Mouse (Mus musculus): ENCODE results near the gene Rnf151.
A peak's percentile ranks its signal among the peaks of the same experiment; 100 is the strongest.
"Not testable (repeated sequence)": the region's sequence is repeated elsewhere in the genome, so short reads cannot be mapped to it uniquely, and the experiment has no call there.

Rnf151 gene

DNA sequence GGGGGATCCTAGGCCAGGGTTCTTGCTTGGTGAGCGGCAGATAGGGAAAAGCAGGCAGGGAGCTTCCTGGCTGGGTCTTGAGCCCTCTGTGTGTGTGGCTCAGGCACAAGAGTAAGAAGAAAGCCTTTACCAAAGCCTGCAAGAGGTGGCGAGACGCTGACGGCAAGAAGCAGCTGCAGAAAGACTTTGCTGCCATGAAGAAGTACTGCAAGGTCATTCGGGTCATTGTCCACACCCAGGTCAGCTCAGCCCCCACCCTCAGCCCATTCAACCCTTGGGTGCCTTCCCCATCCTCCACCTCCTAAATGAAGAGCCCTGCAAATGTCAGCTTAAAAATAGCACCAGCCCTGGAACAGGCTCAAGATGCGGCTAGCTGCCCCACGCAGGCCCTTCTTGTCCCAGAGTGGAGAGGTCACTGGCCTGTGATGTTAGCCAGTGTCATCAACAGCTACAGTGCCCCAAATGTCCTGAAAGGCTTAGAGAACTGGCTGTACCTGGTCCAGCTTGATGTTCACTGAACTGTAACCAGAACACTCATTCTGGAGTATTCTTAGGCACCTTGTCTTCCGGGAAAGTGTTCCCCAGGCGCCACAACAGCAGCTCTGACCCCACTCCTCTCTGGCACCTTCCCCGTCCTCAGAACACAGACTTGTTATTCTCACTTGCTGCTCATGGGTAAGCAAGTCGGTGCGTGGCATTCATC is 14.5 kb upstream of the Rnf151 start:
- DNase-seq (ENCODE audit: low spot score): no peak

DNA sequence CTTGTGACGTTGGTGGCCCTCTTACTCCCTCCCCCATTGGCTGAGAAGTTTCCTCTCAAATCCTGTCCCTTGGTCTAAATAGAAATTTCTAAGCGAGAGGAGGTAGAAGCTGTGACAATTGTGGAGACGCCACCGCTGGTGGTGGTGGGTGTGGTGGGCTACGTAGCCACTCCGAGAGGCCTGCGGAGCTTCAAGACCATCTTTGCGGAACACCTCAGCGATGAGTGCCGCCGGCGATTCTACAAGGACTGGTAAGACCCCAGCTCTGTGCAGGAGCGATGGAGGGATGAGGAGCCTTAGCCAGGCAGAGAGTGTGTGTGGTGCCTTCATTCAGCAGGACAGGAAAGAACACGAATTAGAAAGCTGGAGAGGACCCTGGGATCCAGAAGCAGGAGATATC is 12.9 kb upstream of the Rnf151 start:
- DNase-seq (ENCODE audit: low spot score): no peak

DNA sequence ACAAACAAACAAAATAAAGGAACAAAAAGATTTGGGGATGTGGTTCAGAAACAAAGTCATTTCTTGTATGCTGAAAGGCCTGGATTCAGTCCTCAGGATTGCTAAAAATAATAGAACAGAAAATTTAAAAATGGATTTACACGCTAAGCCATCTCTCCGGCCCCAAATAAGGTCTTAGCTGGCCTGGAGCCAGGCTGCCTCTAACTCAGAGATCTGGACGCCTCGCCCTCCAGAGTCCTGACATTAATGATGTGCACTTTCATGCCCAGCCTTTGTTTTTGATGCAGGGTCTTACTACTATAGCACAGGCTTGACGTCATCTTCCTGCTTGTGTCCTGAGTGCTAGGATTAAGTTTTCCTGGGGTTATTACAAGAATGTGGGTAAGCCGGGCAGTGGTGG is 11.2 kb upstream of the Rnf151 start:
- no peak for DNase-seq (ENCODE audit: low spot score)

DNA sequence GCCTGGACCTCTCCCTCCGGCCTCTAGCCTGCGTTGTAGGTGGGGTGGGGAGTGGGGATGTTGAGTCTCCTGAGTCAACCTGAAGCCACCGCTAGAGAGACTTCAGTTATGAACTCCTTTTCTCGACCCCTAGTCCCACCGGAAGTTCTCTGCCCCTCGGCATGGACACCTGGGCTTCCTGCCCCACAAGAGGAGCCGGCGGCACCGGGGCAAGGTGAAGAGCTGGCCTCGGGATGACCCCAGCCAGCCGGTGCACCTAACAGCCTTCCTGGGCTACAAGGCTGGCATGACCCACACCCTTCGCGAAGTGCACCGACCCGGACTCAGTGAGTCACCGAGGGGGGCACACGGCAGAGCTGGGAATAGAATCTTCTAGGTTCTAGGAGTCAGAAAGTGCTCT is 10.3 kb upstream of the Rnf151 start:
- no peak for DNase-seq (ENCODE audit: low spot score)

DNA sequence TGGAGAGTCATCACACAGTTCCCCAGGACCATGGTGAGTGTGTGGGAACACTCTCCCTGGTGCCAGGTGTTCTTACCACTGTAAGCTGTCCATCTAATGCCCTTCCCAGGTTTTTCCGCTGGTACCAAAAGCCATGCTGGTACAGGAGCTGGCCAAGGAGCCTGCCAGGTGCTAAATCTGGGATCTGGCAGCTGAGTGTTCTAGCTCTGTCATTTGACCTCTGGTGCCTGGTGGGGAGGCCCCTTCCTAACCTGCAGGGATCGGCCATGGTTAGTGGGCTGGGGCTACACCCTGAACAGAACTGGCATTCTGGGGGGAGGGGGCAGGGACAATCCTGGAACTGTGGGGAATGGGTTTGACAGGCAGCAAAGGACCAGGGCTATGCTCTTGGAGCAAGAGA is 9.8 kb upstream of the Rnf151 start, which contains the start of gene Rpl3l:
Rpl3l (plus strand) TSS at position 203 of the 400 bp plus-strand sequence.
- DNase-seq (ENCODE audit: low spot score): no peak

DNA sequence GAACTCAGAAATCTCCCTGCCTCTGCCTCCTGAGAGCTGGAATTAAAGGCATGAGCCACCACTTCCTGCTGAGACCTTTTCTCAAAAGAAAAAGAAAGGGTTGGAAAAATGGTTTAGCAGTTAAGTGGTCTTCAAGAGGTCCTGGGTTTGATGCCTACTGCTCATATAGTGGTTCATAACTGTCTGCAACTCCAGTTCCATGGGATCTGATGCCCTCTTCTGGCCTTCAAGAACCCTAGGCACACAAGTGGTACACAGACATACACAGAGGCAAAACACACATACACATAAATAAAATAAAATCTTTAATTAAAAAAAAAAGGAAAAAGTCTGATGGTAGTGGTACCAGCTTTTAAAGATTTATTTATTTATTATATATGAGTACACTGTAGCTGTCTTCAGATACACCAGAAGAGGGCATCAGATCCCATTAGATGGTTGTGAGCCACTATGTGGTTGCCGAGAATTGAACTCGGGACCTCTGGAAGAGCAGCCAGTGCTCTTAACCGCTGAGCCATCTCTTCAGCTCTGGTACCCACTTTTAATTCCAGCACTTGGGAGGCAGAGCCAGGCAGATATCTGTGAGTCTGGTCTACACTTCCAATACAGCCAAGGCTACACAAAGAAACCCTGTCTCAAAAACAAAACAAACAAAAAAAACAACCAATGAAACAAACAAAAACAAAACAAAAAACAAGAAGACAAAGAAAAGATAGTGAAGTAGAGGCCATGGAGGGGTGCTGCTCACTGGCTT is 8.0 kb upstream of the Rnf151 start:
- DNase-seq (ENCODE audit: low spot score): no peak

DNA sequence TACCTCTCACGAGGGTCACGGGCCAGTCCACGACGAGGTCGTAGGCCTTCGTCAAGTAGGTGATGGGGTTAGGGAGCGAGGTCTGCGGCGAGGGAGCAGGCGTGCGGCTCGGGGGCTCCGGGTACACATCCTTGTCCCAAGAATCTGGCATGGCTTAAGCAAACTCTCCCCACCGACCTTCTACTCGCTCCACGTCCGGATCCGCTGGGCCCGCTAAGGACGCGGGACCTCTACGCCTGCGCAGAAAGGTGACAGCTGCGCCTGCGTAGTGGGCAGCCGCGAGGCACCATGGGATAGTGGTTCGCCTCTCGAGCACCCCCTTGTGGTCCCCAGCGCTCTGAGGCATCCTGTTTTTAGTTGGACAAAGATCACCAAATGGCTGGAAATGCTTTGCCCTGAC is 6.3 kb upstream of the Rnf151 start, which contains the start of gene Ndufb10:
Ndufb10 (minus strand) TSS at position 295 of the 400 bp plus-strand sequence.
- peak; percentile 98 for DNase-seq (ENCODE audit: low spot score)

DNA sequence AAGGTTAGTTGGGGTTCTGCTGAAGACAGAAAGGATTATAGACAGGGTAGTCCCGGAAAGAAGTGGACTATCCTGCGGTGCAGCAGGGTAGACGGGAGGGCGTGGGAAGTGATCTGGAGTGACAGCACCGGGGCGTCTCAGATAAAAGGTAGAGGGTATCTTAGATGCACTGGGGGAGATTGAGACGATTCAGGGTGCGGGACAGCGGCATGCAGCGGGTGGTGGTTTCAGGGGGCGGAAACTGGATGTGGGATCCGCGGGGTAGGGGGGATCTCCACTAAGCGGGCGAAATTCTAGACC is 6.0 kb upstream of the Rnf151 start:
- no peak for DNase-seq (ENCODE audit: low spot score)

DNA sequence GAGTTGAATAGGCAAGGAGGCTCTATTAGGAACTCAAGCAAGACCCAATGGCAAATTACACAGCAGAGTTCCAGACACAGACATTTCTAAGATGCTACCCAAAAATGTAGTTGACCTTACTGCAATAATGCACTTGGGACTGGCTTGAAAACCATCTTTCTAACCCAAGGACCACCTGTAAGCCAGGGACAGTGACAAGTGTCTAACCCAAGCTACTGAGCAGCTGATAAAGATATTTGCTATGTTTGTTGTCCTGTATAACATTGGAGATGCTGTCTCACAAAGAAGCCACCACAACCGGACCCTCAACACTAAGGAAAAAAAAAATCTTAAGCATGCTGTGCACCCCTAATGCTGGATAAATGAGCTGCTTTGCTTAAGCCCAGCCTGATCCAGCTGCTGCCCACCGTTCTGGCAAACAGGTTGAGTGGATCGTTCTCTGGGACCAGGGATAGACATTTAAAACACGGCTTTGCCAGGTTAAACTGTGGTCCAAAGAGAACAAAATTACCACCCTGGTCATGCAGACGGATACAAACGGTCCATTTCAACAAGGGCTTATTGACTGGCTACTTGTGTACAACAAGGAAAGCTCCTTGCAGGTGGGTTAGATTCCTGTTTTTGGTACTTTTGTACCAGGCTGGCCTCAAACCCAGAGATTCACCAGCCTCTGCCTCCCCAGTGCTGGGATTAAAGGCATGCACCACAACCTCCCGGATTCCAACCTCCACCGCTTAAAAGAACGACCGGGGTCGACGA is 5.4 kb upstream of the Rnf151 start:
- no peak for DNase-seq (ENCODE audit: low spot score)

DNA sequence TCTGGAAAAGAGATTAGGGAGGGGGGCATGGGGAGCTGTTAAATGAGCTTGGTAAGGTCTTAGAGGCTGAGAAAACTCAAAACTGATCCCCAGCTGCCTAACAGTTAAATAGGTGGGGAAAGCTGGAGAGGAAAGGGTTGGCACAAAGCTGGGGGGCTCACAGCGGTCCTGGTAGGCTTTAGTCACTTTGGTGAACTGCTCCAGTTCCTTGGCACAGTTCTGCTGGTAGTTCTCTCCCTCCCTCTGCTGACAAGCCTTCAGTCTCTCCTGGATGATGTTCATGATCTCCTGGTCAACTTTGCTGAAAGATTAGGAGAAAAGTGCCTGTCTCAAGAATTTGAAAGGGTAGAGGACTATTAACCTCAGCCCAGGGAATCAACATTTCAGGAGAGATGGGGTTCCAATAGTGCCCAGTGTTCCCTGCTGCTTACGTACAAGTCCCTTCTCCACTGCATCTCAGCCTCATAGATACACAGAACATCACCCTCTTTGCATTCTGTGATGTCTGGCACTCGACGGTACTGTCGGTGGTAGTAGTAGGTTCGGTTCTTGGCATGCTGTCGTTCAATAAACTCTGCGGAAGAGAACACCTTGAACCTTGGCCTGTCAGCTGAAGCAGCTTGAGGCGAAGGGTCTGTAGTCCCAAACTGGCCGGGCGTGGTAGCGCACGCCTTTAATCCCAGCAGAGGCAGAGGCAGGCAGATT is 4.5 kb upstream of the Rnf151 start:
- no peak for DNase-seq (ENCODE audit: low spot score)

DNA sequence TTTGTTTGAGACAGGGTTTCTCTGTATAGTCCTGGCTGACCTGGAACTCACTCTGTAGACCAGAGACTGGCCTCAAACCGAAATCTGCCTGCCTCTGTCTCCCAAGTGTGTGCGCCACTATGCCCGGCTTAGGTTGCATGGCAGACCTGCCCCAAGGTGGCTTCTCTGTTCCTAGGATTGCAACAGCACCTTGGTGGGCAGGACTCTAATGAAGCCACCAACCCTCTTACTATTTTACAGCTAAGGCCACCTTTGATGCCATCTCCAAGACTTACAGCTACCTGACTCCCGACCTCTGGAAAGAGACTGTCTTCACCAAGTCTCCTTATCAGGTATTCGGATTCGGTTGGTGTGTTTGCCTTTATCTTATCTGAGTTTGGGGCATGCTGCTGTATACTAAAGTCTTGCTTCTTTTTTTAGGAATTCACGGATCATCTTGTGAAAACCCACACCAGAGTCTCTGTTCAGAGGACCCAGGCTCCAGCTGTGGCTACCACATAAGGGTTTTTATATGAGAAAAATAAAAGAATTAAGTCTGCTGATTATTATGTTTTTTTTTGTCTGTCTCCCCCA is 3.6 kb upstream of the Rnf151 start:
- DNase-seq (ENCODE audit: low spot score): not testable (repeated sequence)

DNA sequence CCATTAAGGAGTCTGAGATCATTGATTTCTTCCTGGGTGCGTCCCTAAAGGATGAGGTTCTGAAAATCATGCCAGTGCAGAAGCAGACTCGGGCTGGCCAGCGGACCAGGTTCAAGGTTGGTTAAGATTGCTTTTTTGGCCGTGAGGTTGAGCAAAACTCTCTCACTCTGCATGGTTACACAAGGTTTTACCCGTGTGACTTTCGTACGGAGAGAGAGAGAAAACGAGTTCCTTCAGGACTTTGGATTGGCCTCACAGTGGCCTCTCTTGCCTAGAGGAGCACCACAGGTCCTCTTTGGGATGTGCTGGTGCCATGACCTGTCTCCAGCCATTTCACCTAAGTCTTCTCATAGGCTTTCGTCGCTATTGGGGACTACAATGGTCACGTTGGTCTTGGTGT is 2.8 kb upstream of the Rnf151 start:
- DNase-seq (ENCODE audit: low spot score): not testable (repeated sequence)

DNA sequence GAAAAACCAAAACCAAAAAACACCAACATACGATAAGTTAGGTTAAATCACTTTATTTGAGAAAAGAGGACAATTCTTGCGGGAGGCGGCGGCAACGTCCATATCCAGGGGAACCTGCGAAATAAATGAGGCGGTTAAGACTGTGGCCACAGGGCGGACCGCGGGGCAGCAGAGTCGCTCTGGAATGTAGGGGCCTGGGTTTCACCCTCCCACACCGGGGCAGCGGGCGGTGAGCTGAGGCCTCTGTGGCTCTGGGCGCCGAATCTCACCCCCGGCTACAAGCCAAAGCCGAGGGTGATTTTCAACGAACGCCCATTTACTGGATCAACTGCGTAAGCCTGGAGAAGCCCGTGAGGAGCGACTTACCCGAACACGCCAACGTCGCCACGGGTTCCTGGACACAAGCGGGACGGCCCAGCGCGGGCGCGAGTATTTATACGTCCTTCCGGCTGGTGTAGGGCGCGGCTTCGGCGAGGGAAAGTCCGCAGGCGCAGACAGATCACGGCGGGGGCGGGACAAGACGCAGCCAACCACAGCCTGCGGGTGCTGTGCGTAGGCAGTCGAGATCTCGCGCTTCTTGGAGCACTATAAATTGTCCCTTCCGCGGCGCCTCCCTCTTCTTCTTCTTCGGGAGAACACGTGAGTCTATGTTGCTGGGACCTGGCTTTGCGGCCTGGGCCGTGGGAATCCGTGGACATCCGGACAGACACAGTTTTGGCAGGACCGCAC is 1.8 kb upstream of the Rnf151 start:
- DNase-seq (ENCODE audit: low spot score): peak; percentile 94

DNA sequence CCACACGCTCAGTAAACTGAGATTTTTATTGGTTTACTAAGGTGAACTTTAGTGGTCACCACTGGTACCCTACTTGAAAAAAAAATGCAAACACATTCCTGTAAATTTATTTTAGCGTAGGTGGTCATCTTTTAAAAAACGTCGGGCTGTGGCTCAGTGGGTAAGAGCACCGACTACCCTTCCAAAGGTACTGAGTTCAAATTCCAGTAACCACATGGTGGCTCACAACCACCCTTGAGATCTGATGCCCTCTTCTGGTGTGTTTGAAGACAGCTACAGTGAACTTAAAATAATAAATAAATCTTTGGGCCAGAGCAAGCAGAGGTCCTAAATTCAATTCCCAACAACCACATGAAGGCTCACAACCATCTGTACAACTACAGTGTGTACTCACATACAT is 1.1 kb upstream of the Rnf151 start:
- not testable (repeated sequence) for DNase-seq (ENCODE audit: low spot score)

DNA sequence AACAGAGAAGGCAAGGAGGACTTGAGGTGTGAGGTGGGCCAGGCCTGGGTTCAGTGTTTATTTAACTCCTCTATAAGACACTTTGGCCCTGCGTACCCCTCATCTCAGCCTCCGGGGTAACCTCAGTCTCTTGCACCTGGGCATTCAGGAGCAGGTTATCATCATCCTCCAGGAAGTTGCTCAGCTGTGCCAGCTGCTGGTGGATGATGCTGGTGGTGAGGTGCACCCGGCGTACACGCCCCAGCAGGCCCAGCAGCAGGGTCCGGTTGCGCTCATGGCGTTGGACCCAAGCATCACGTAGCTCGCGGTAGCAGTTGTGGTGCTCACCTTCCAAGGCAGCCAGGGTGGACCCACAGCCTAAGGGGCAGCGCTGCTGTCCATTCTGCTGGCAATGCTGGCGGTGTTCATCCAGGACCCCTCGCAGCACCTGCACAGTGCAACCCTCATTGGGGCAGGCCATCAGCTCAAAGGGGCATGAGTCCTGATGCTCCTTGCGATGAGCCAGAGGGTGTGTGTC is 1.6 kb downstream of the Rnf151 start:
- no peak for DNase-seq (ENCODE audit: low spot score)

DNA sequence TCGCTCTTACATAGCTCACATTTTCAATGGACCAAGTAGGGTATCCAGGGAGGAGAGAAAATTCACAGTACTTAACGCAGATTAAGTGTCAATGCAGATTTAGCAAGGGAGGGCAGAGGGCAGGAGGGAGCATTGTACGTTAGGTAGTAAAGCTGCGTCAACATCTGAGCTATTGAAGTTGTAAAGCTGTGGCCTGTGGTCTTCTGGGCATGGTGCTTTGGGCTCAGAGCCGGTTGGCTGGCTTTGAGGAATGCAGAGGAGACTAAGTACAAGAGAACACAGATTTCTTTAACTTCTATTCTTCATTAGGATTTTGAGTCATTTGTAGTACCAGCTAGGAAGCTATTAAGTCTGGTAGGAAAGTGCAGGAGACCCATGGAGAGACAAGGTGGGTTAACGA is 2.3 kb downstream of the Rnf151 start:
- DNase-seq (ENCODE audit: low spot score): no peak

DNA sequence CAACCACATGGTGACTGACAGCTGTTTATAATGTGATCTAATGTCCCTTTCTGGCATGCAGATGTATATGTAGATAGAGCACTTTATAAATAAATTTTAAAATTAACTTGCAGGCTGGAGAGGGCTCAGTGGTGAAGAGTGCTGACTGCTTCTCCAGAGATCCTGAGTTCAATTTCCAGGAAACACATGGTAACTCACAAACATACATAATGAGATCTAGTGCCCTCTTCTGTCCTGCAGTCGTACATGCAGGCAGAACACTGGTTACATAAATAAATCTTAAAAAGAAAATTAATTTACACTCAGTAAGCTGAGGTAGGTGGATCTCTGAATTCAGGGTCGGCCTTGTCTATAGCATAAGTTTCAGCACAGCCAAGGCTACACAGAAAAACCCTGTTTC is 9.2 kb downstream of the Rnf151 start:
- no peak for DNase-seq (ENCODE audit: low spot score)

DNA sequence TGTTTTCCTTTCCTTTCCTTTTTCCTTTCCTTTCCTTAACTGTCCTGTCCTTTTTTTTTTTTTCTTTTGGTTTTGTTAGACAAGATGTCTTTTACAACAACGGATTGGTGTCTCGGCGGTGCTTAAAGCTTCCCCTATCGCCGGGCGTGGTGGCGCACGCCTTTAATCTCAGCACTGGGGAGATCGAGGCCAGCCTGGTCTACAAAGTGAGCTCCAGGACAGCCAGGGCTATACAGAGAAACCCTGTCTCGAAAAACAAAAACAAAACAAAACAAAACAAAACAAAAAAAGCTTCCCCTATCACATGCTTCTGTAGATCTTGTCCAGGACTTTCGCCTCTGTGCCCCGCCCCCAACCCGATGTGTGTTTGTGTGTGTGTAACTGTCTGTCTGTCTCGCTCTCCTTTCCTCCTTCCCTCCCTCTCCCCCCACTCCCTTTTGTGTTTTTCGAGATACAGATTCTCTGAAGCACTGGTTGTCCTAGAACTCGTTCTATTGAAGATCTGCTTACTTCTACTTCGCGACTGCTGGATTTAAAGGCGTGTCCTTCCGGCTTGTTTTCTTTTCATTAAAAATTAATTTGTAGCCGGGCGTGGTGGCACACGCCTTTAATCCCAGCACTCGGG is 9.9 kb downstream of the Rnf151 start:
- no peak for DNase-seq (ENCODE audit: low spot score)

DNA sequence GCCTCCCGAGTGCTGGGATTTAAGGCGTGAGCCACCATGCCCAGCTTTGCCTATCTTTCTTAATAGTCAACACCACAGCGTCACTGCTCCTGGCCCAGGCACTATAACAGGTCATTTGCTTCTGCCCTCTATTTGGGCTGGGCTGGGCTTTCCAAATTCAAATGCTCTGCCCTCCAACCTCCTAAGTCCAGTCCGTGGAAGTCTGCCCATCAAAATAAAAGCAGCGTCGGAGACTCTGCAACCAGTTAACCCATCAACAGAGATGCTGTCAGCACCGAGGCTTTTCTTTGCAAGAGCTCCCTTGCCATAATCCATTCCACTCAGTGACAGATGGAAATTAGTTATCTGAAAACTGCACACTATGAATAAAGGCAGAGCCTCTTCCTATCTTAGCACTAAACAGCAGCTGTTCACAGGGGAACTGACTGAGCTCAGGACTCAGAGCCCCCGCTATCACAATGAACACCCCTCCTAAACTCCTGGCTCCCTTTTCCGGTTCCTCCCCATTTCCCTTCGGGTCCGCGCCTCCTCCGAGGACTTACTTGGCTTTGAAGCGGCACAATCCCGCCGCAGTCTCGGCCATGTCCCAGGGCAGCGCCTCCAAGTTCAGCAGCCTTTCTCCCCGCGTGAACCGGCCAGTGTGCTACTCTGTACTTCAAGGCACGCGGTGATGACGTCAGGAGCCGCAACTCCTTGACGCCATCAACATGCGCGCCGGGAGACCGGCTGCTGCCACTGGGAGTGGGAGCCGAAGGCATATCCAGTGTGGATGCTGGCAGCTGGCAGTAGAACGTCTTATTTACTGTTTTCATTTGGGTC is 10.7 kb downstream of the Rnf151 start, which contains the start of gene Tbl3:
Tbl3 (minus strand) TSS at position 679 of the 819 bp plus-strand sequence.
- peak; percentile 94 for DNase-seq (ENCODE audit: low spot score)

DNA sequence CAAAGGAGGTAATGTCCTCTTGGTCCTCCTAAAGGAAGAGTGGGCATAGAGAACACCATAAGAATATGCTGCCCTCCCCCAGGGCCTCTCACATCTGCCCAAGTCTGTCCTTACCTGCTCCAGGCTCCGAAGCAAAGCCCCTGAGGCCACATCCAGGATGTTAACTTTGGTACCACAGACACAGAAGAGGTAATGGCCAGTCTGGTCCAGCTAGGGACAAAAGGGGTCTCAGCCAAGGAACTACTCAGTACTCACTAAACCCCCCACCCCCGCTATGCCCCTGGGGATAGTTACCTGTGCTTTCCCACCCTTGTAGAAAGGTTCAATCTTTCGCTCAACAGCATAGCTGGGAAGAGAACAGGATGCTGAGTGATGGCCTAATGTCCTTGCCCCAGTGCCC is 12.0 kb downstream of the Rnf151 start:
- no peak for DNase-seq (ENCODE audit: low spot score)

All from ovary, postnatal 14 days (tissue).